Mouse (Mus musculus) heart, embryonic 16.5 days (tissue): ENCODE results near the gene Serping1. TPM values are rescaled to one million over a fixed set of nuclear protein-coding genes. Genes with fewer than 3 reads are reported as not detected.

Experiments
- ATAC-seq: fragments of 200-750 bp; cut with Nextera tagmentation; replicated peaks from 2 replicates; pipeline ENCODE4 v1.8.0; 2017; ENCODE audit warnings: moderate number of reproducible peaks; ENCODE audit not compliant: insufficient read depth, low FRiP score; ENCODE audit errors: extremely low read depth
- H3K27ac ChIP-seq: fragments of 300-500 bp; sonication (generic); 2 replicates; pipeline ENCODE4 v1.5.1; 2014; ENCODE audit warnings: mild to moderate bottlenecking, low read length, control low read depth, moderate library complexity
- H3K27me3 ChIP-seq: fragments of 300-500 bp; sonication (generic); 2 replicates; pipeline ENCODE4 v1.6.1; 2014; ENCODE audit warnings: low read length, mixed read lengths; ENCODE audit not compliant: control insufficient read depth, insufficient read depth
- H3K36me3 ChIP-seq: fragments of 300-500 bp; sonication (generic); 2 replicates; pipeline ENCODE4 v1.6.1; 2014; ENCODE audit not compliant: control insufficient read depth, insufficient read depth
- H3K4me1 ChIP-seq: fragments of 300-500 bp; sonication (generic); 2 replicates; pipeline ENCODE4 v1.6.1; 2014; ENCODE audit warnings: low read length, mixed read lengths; ENCODE audit not compliant: control insufficient read depth, insufficient read depth
- H3K4me2 ChIP-seq: fragments of 300-500 bp; sonication (generic); 2 replicates; pipeline ENCODE4 v1.6.1; 2014; ENCODE audit warnings: low read depth, mild to moderate bottlenecking, control low read depth, low read length
- H3K4me3 ChIP-seq: fragments of 300-500 bp; sonication (generic); 2 replicates; pipeline ENCODE4 v1.5.1; 2014; ENCODE audit warnings: mild to moderate bottlenecking, control low read depth, low read length
- H3K9ac ChIP-seq: fragments of 300-500 bp; sonication (generic); 2 replicates; pipeline ENCODE4 v1.6.1; 2014; ENCODE audit warnings: low read length, control low read depth
- H3K9me3 ChIP-seq: fragments of 300-500 bp; sonication (generic); replicated peaks from 2 replicates; pipeline ENCODE4 v1.6.1; 2016; ENCODE audit warnings: low read length; ENCODE audit not compliant: control insufficient read depth
- whole genome bisulfite sequencing: fragments of 180-500 bp; shearing (Covaris S2); extraction: QIAGEN DNeasy Blood & Tissue Kit; methylation state at CpG from one replicate; pipeline ENCODE4 v1.1.7; 2014; 5-methylcytosine and 5-hydroxymethylcytosine counted together
- polyA plus RNA-seq: library from polyadenylated mRNA; unstranded; fragments of >200 nt; fragmentation: Nextera tagmentation; extraction: Ambion mirVana; gene quantifications from 2 replicates; pipeline ENCODE4 v1.2.1, GENCODE M21; 2015

The Serping1 gene
- polyA plus RNA-seq, 1 experiment from 2014 or later, result 44.6 TPM

GRCm38 (mm10) chr2:84738271-84738911 is 36.9 kb downstream of the Serping1 start:
- H3K4me1 ChIP-seq, result peaks cover 49% of the 10 kb centered on the region
- H3K27me3 ChIP-seq, result peaks cover 10% of the 10 kb centered on the region
- H3K9me3 ChIP-seq, result no peaks in the 10 kb centered on the region
- no peak for ATAC-seq
- H3K36me3 ChIP-seq, result no peaks in the 10 kb centered on the region
- 0 out of 2 replicates have a peak overlapping the region, but pooled peaks have one; percentile 32 for H3K27ac ChIP-seq
- H3K9ac ChIP-seq, result peak overlapping the region; percentile 4
- peak overlapping the region; percentile 3 for H3K4me3 ChIP-seq
- WGBS, result 2% methylated on average over 12 of the region's 12 CpGs
- H3K4me2 ChIP-seq, result peak overlapping the region; percentile 59

GRCm38 (mm10) chr2:84737451-84737925 is 37.8 kb downstream of the Serping1 start:
- Histone ChIP-seq H3K4me2 (peak overlapping the region; percentile 21; the same call in 1 of the 2 replicates), H3K9ac (no peak overlapping the region)

GRCm38 (mm10) chr2:84736312-84737161 is 38.7 kb downstream of the Serping1 start:
- peaks cover 11% of the 10 kb centered on the region for H3K27me3 ChIP-seq
- peak overlapping the region; percentile 18 for H3K4me2 ChIP-seq
- ATAC-seq, result no peak
- no peaks in the 10 kb centered on the region for H3K9me3 ChIP-seq
- H3K4me1 ChIP-seq, result peaks cover 41% of the 10 kb centered on the region
- no peak overlapping the region for H3K27ac ChIP-seq
- H3K9ac ChIP-seq, result no peak overlapping the region
- WGBS, result 9% methylated on average over 27 of the region's 27 CpGs
- H3K4me3 ChIP-seq, result no peak overlapping the region
- no peaks in the 10 kb centered on the region for H3K36me3 ChIP-seq

More at GRCm38 (mm10) chr2:84737451-84737925, 37.8 kb downstream of the Serping1 start:
- Histone ChIP-seq H3K27me3 (peaks cover 11% of the 10 kb centered on the region), H3K27ac (no peak overlapping the region), H3K9me3 (no peaks in the 10 kb centered on the region), H3K36me3 (no peaks in the 10 kb centered on the region), H3K4me1 (peaks cover 49% of the 10 kb centered on the region), H3K4me3 (no peak overlapping the region)
- WGBS, result 6% methylated on average over 8 of the region's 8 CpGs
- no peak for ATAC-seq

GRCm38 (mm10) chr2:84735346-84735920 is 39.8 kb downstream of the Serping1 start:
- no peak overlapping the region for H3K4me3 ChIP-seq
- ATAC-seq, result no peak
- H3K27me3 ChIP-seq, result peaks cover 11% of the 10 kb centered on the region
- H3K9me3 ChIP-seq, result no peaks in the 10 kb centered on the region
- H3K4me1 ChIP-seq, result peaks cover 30% of the 10 kb centered on the region
- no peak overlapping the region; the same call in 1 of the 2 replicates for H3K4me2 ChIP-seq
- H3K36me3 ChIP-seq, result no peaks in the 10 kb centered on the region
- 13% methylated on average over 7 of the region's 7 CpGs for WGBS
- no peak overlapping the region for H3K9ac ChIP-seq
- H3K27ac ChIP-seq, result no peak overlapping the region

GRCm38 (mm10) chr2:84734919-84735318 is 40.3 kb downstream of the Serping1 start:
- peaks cover 11% of the 10 kb centered on the region for H3K27me3 ChIP-seq
- peaks cover 29% of the 10 kb centered on the region for H3K4me1 ChIP-seq
- peak overlapping the region; percentile 45 for H3K4me3 ChIP-seq
- H3K9me3 ChIP-seq, result no peaks in the 10 kb centered on the region
- H3K36me3 ChIP-seq, result no peaks in the 10 kb centered on the region
- no peak for ATAC-seq
- H3K4me2 ChIP-seq, result peak overlapping the region; percentile 62
- H3K27ac ChIP-seq, result no peak overlapping the region
- peak overlapping the region; percentile 35; the same call in 1 of the 2 replicates for H3K9ac ChIP-seq
- WGBS, result 2% methylated on average over 2 of the region's 2 CpGs

GRCm38 (mm10) chr2:84734351-84734864 is 40.8 kb downstream of the Serping1 start:
- Histone ChIP-seq H3K27ac (no peak overlapping the region), H3K4me1 (peaks cover 26% of the 10 kb centered on the region), H3K9ac (peak overlapping the region; percentile 35), H3K36me3 (no peaks in the 10 kb centered on the region), H3K4me2 (peak overlapping the region; percentile 62), H3K4me3 (peak overlapping the region; percentile 45), H3K9me3 (no peaks in the 10 kb centered on the region), H3K27me3 (peaks cover 11% of the 10 kb centered on the region)
- under 1% methylated on average over 11 of the region's 11 CpGs for WGBS
- ATAC-seq, result no peak

- WGBS, result 3% methylated on average over 8 of the region's 8 CpGs
- Histone ChIP-seq H3K9ac (peak within 1 kb of the TSS; percentile 35), H3K4me1 (peaks cover 24% of the 10 kb centered on the region), H3K4me3 (peak within 1 kb of the TSS; percentile 45), H3K4me2 (peak within 1 kb of the TSS; percentile 62), H3K36me3 (no peaks in the 10 kb centered on the region), H3K27me3 (peaks cover 11% of the 10 kb centered on the region), H3K9me3 (no peaks in the 10 kb centered on the region), H3K27ac (no peak within 1 kb of the TSS)
- ATAC-seq, result 0 out of 2 replicates have a peak, but pooled peaks have one; percentile 15
Observed at GRCm38 (mm10) chr2:84733579-84734300, 41.5 kb downstream of the Serping1 start, which contains the start of gene Ypel4. TSS of gene Ypel4 (plus strand) at chr2:84734058.

- no peak overlapping the region for H3K27ac ChIP-seq
- peaks cover 17% of the 10 kb centered on the region; the same call in 1 of the 2 replicates for H3K4me1 ChIP-seq
- H3K4me2 ChIP-seq, result no peak overlapping the region
- no peak for ATAC-seq
- no peaks in the 10 kb centered on the region for H3K9me3 ChIP-seq
- H3K9ac ChIP-seq, result no peak overlapping the region
- peaks cover 11% of the 10 kb centered on the region for H3K27me3 ChIP-seq
- H3K4me3 ChIP-seq, result no peak overlapping the region
- WGBS, result 74% methylated on average over 1 of the region's 1 CpGs
- no peaks in the 10 kb centered on the region for H3K36me3 ChIP-seq
Observed at GRCm38 (mm10) chr2:84732394-84732793, 42.9 kb downstream of the Serping1 start.
